ENCODE assay signal across 10 mouse cellular contexts in the genomic region with DNA sequence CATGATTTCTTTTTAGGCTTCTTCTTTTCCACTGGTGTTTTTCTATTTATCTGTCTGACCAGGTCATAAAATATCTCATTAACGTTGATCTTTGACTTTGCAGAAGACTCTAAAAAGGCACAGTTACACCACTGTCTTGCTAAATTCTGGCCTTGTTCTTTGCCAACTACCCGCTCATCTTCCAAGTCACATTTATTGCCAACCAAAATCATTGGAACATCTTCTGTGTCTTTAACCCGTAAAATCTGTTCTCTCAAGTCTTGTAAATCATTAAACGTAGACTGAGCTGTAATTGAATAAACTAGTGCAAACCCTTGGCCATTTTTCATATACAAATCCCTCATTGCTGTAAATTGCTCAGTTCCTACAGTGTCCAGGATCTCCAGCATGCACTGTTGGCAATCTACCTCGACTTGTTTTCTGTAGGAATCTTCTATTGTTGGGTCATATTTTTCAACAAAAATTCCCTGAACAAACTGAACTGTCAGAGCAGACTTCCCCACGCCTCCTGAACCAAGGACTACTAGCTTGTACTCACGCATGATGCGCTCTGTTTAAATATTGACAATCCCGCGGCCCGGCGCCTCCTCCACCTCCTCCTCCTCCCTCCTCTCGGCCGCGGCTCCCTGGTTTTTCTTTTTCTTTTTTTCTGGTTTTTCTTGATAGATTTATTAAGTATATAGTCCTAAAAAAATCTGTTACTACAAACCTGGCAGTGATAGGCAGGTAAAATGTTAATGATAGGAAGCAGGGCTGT. TPM values are rescaled to one million over a fixed set of nuclear protein-coding genes. Genes with fewer than 3 reads are reported as not detected.
"Had no signal": no experiment of that assay in that cellular context is flagged by ENCODE, and none has a peak within 500 bp of the region (broad histone marks: within the 10 kb centered on the region; RNA-seq: fewer than 3 reads in every experiment).

No protein-coding gene starts in this region.

RNA-seq across cellular contexts. Expression of gene Ldhc, which starts 39.9 kb away (rescaled TPM):
- polyA plus RNA-seq: intestine, embryonic 15.5 days; large intestine, adult 2 months; limb, embryonic 13.5 days; lung, adult 2 months; midbrain, embryonic 11.5 days; neural tube, embryonic 11.5 days; small intestine, adult 2 months; spleen, adult 2 months; stomach, embryonic 16.5 days; urinary bladder, adult 2 months had no signal
